10 mouse cellular contexts compared by ENCODE assay signal in the genomic region with DNA sequence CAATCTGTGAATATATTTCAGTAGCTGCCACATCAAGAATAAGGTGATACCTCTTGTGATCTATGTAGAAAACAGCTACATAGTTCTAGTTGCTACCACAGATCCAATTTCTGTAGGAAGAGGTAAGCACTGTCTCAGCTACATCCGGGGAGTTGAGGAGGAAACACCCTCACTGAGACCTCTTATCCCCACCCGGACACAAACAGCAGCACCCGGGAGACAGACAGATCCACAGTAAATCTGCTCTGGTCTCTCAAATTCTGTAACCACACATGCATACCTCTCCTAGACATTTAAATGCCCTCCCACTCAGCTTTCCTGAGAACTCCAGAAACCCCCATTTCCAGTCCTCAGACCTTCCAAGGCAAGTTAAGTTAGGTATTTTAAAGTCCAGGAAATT. TPM values are rescaled to one million over a fixed set of nuclear protein-coding genes. Genes with fewer than 3 reads are reported as not detected.
A peak's percentile ranks its signal among the peaks of the same experiment; 100 is the strongest.
DNase-seq lines count a peak whose midpoint lies in the region; ATAC-seq and TF ChIP-seq lines count a peak whose summit lies in the region.
"Had no signal": no experiment of that assay in that cellular context is flagged by ENCODE, and none has a peak within 500 bp of the region (broad histone marks: within the 10 kb centered on the region; RNA-seq: fewer than 3 reads in every experiment).

No protein-coding gene starts in this region.

- peak overlapping the region; percentile 82; the same call in 1 of the 2 replicates for H3K27ac ChIP-seq in heart, embryonic 11.5 days (ENCODE audit: low read depth, low read length)
- H3K27ac ChIP-seq in embryonic fibroblast, embryonic 13.5 days (ENCODE audit: insufficient read depth, low read length): peak overlapping the region; percentile 55; the same call in 1 of the 2 replicates
- peak overlapping the region; percentile 81 for H3K27ac ChIP-seq in kidney, postnatal 0 days
- H3K27ac ChIP-seq in midbrain, embryonic 16.5 days (ENCODE audit: low read length): no peak overlapping the region

- 9% methylated on average over 3 of the region's 3 CpGs for WGBS in heart, embryonic 11.5 days (ENCODE audit: insufficient replicate concordance)
- 10% methylated on average over 3 of the region's 3 CpGs for WGBS in kidney, postnatal 0 days
- WGBS in midbrain, embryonic 16.5 days: 69% methylated on average over 3 of the region's 3 CpGs

- no peaks in the 10 kb centered on the region for H3K36me3 ChIP-seq in heart, embryonic 11.5 days (ENCODE audit: control insufficient read depth, insufficient read depth, low read length)
- H3K36me3 ChIP-seq in kidney, postnatal 0 days (ENCODE audit: insufficient read depth, low read length): no peaks in the 10 kb centered on the region
- H3K36me3 ChIP-seq in midbrain, embryonic 16.5 days (ENCODE audit: control insufficient read depth, insufficient read depth, low read length): no peaks in the 10 kb centered on the region

- H3K9me3 ChIP-seq in heart, embryonic 11.5 days (replicated peaks; ENCODE audit: control insufficient read depth, low read length): no peaks in the 10 kb centered on the region
- no peaks in the 10 kb centered on the region for H3K9me3 ChIP-seq in kidney, postnatal 0 days (replicated peaks; ENCODE audit: low read length)
- H3K9me3 ChIP-seq in midbrain, embryonic 16.5 days (replicated peaks; ENCODE audit: control insufficient read depth, low read length, poor library complexity, severe bottlenecking): no peaks in the 10 kb centered on the region
- H3K9me3 ChIP-seq: megakaryocyte, embryonic 14.5 days had no signal

- no peak for DNase-seq in heart, postnatal 4 days
- DNase-seq in kidney, postnatal 0 days (ENCODE audit: low spot score): peak; percentile 53
- DNase-seq in cerebellum, adult 9-11 months: no peak
- DNase-seq in T-cell, adult 2 months (ENCODE audit: low spot score): no peak
- DNase-seq in right cerebral cortex, postnatal 14 days: no peak
- DNase-seq: cerebellum, adult 11 months had no signal

- no peak for TF ChIP-seq POLR2A in embryonic fibroblast, embryonic 13.5 days (IDR thresholded peaks at IDR 0.05; ENCODE audit: low read depth, low read length)

- peak overlapping the region; percentile 85 for H3K9ac ChIP-seq in heart, embryonic 11.5 days (ENCODE audit: low read depth, low read length)
- peak overlapping the region; percentile 77 for H3K9ac ChIP-seq in kidney, postnatal 0 days (ENCODE audit: low read depth, low read length)
- H3K9ac ChIP-seq in midbrain, embryonic 16.5 days (ENCODE audit: low read depth, low read length): no peak overlapping the region

- ATAC-seq in heart, embryonic 11.5 days (replicated peaks; ENCODE audit: insufficient number of reproducible peaks, low FRiP score, low TSS enrichment): no peak
- ATAC-seq in kidney, postnatal 0 days (replicated peaks; ENCODE audit: low FRiP score, low read depth): no peak
- ATAC-seq in midbrain, embryonic 16.5 days: no peak

- H3K27me3 ChIP-seq in heart, embryonic 11.5 days (ENCODE audit: control insufficient read depth, insufficient read depth, low read length): no peaks in the 10 kb centered on the region
- H3K27me3 ChIP-seq in kidney, postnatal 0 days (ENCODE audit: insufficient read depth, low read length): no peaks in the 10 kb centered on the region
- no peaks in the 10 kb centered on the region for H3K27me3 ChIP-seq in midbrain, embryonic 16.5 days (ENCODE audit: control insufficient read depth, insufficient read depth, low read depth, low read length)

- TF ChIP-seq CTCF in embryonic fibroblast, embryonic 13.5 days (IDR thresholded peaks at IDR 0.05; ENCODE audit: borderline replicate concordance, insufficient read depth, low read length): no peak
- TF ChIP-seq CTCF in kidney, postnatal 0 days (IDR thresholded peaks at IDR 0.05; ENCODE audit: low read depth): no peak

- H3K4me1 ChIP-seq in heart, embryonic 11.5 days (ENCODE audit: control insufficient read depth, insufficient read depth, low read length): peaks cover 19% of the 10 kb centered on the region; the same call in 1 of the 2 replicates
- H3K4me1 ChIP-seq in embryonic fibroblast, embryonic 13.5 days (ENCODE audit: control insufficient read depth, insufficient read depth, low read length): peaks cover 6% of the 10 kb centered on the region
- H3K4me1 ChIP-seq in kidney, postnatal 0 days (replicated peaks; ENCODE audit: insufficient read depth, low read length): no peaks in the 10 kb centered on the region
- peaks cover 10% of the 10 kb centered on the region for H3K4me1 ChIP-seq in midbrain, embryonic 16.5 days (ENCODE audit: control insufficient read depth, insufficient read depth, low read length)

- peak overlapping the region; percentile 61 for H3K4me2 ChIP-seq in heart, embryonic 11.5 days
- H3K4me2 ChIP-seq in kidney, postnatal 0 days (ENCODE audit: low read length): peak overlapping the region; percentile 84
- H3K4me2 ChIP-seq in midbrain, embryonic 16.5 days (ENCODE audit: low read length): peak overlapping the region; percentile 91

- peak overlapping the region; percentile 78 for H3K4me3 ChIP-seq in heart, embryonic 11.5 days (ENCODE audit: low read depth, low read length)
- H3K4me3 ChIP-seq in embryonic fibroblast, embryonic 13.5 days (ENCODE audit: insufficient read depth, low read length): peak overlapping the region; percentile 80
- peak overlapping the region; percentile 78 for H3K4me3 ChIP-seq in kidney, postnatal 0 days (replicated peaks; ENCODE audit: low read depth, low read length)
- H3K4me3 ChIP-seq in midbrain, embryonic 16.5 days (ENCODE audit: low read depth, low read length): peak overlapping the region; percentile 82; the same call in 1 of the 2 replicates

RNA-seq across cellular contexts. Expression of a gene that starts 2.0 kb away (rescaled TPM):
- polyA plus RNA-seq in heart, embryonic 11.5 days (2014; fragmentation: Nextera tagmentation; extraction: Ambion mirVana): 53.8 and 56.5 TPM in 2 replicates
- 100 to 1,000 TPM; 109 to 111 TPM for total RNA-seq in heart, postnatal 4 days (2021)
- 116 and 118 TPM in 2 replicates for polyA plus RNA-seq in embryonic fibroblast, embryonic 13.5 days (2011; ENCODE audit: insufficient read length, low read depth, missing spikeins)
- polyA plus RNA-seq in kidney, postnatal 0 days (2015; fragmentation: Nextera tagmentation; extraction: Ambion mirVana): 80.4 and 82.6 TPM in 2 replicates
- 7.6 and 7.7 TPM in 2 replicates for polyA plus RNA-seq in midbrain, embryonic 16.5 days (2015; fragmentation: Nextera tagmentation; extraction: Ambion mirVana)
